Mouse (Mus musculus): ENCODE results near the gene Mrps14. TPM values are rescaled to one million over a fixed set of nuclear protein-coding genes. Genes with fewer than 3 reads are reported as not detected.

Mrps14 gene
- total and polyA plus RNA-seq, 3 experiments, result 1.3 to 240 (median 57.9) TPM

GRCm38 (mm10) chr1:160205486-160205885, 10.5 kb downstream of the Mrps14 start:
- DNase-seq (ENCODE audit: low spot score), result no peak
- Histone ChIP-seq H3K4me3 (ENCODE audit: low read depth, low read length) (no peak overlapping the region), H3K36me3 (replicated peaks) (peaks cover 76% of the 10 kb centered on the region), H3K4me1 (ENCODE audit: insufficient read depth, low read depth, low read length) (peaks cover 35% of the 10 kb centered on the region), H3K9me3 (replicated peaks) (no peaks in the 10 kb centered on the region), H3K27me3 (ENCODE audit: insufficient read depth, low read length) (no peaks in the 10 kb centered on the region)
- TF ChIP-seq POLR2AphosphoS5 (IDR thresholded peaks at IDR 0.05; ENCODE audit: insufficient replicate concordance, low read depth, low read length) (no peak), TAL1 (conservative IDR thresholded peaks at IDR 0.05; ENCODE audit: low read depth, low read length) (no peak), GATA2 (IDR thresholded peaks at IDR 0.05; ENCODE audit: borderline replicate concordance, low read depth, low read length) (no peak), CTCF (IDR thresholded peaks at IDR 0.05; ENCODE audit: low read depth, low read length) (no peak), GATA1 (IDR thresholded peaks at IDR 0.05; ENCODE audit: borderline replicate concordance, low read length) (no peak)
- no peak for ATAC-seq (ENCODE audit: extremely low read depth, insufficient number of reproducible peaks, low FRiP score, poor library complexity, severe bottlenecking)

GRCm38 (mm10) chr1:160209844-160210243, 14.8 kb downstream of the Mrps14 start:
- Histone ChIP-seq H3K4me3 (ENCODE audit: low read depth, low read length) (peak overlapping the region; percentile 36; the same call in 1 of the 2 replicates), H3K36me3 (replicated peaks) (peaks cover 46% of the 10 kb centered on the region), H3K9me3 (replicated peaks) (no peaks in the 10 kb centered on the region), H3K4me1 (ENCODE audit: insufficient read depth, low read depth, low read length) (peaks cover 44% of the 10 kb centered on the region), H3K27me3 (ENCODE audit: insufficient read depth, low read length) (no peaks in the 10 kb centered on the region)
- ATAC-seq (ENCODE audit: extremely low read depth, insufficient number of reproducible peaks, low FRiP score, poor library complexity, severe bottlenecking) (no peak), DNase-seq (ENCODE audit: low spot score) (no peak)
- TF ChIP-seq GATA2 (IDR thresholded peaks at IDR 0.05; ENCODE audit: borderline replicate concordance, low read depth, low read length), result no peak

GRCm38 (mm10) chr1:160210566-160210965, 15.6 kb downstream of the Mrps14 start:
- no peaks in the 10 kb centered on the region for H3K9me3 ChIP-seq (replicated peaks)
- ATAC-seq (ENCODE audit: extremely low read depth, insufficient number of reproducible peaks, low FRiP score, poor library complexity, severe bottlenecking) (no peak), DNase-seq (ENCODE audit: low spot score) (no peak)
- peak overlapping the region; percentile 95 for H3K4me3 ChIP-seq (ENCODE audit: low read depth, low read length)
- peaks cover 39% of the 10 kb centered on the region for H3K36me3 ChIP-seq (replicated peaks)
- peaks cover 40% of the 10 kb centered on the region for H3K4me1 ChIP-seq (ENCODE audit: insufficient read depth, low read depth, low read length)
- no peaks in the 10 kb centered on the region for H3K27me3 ChIP-seq (ENCODE audit: insufficient read depth, low read length)
- TF ChIP-seq GATA2 (IDR thresholded peaks at IDR 0.05; ENCODE audit: borderline replicate concordance, low read depth, low read length), result no peak
- TF ChIP-seq POLR2AphosphoS5 (IDR thresholded peaks at IDR 0.05; ENCODE audit: insufficient replicate concordance, low read depth, low read length), result no peak
- no peak for TF ChIP-seq TAL1 (conservative IDR thresholded peaks at IDR 0.05; ENCODE audit: low read depth, low read length)
- TF ChIP-seq GATA1 (IDR thresholded peaks at IDR 0.05; ENCODE audit: borderline replicate concordance, low read length), result no peak
- no peak for TF ChIP-seq CTCF (IDR thresholded peaks at IDR 0.05; ENCODE audit: low read depth, low read length)

- Histone ChIP-seq H3K4me1 (ENCODE audit: insufficient read depth, low read depth, low read length) (peaks cover 33% of the 10 kb centered on the region), H3K27me3 (ENCODE audit: insufficient read depth, low read length) (no peaks in the 10 kb centered on the region), H3K36me3 (replicated peaks) (peaks cover 28% of the 10 kb centered on the region), H3K4me3 (ENCODE audit: low read depth, low read length) (peak overlapping the region; percentile 95), H3K9me3 (replicated peaks) (no peaks in the 10 kb centered on the region)
- TF ChIP-seq POLR2AphosphoS5 (IDR thresholded peaks at IDR 0.05; ENCODE audit: insufficient replicate concordance, low read depth, low read length), result no peak
- DNase-seq (ENCODE audit: low spot score), result no peak
- no peak for ATAC-seq (ENCODE audit: extremely low read depth, insufficient number of reproducible peaks, low FRiP score, poor library complexity, severe bottlenecking)
Observed at GRCm38 (mm10) chr1:160211597-160212122, 16.6 kb downstream of the Mrps14 start.

GRCm38 (mm10) chr1:160212123-160212691, 17.2 kb downstream of the Mrps14 start:
- Histone ChIP-seq H3K4me1 (ENCODE audit: insufficient read depth, low read depth, low read length) (peaks cover 32% of the 10 kb centered on the region), H3K9me3 (replicated peaks) (no peaks in the 10 kb centered on the region), H3K4me3 (ENCODE audit: low read depth, low read length) (peak overlapping the region; percentile 95), H3K36me3 (replicated peaks) (peaks cover 23% of the 10 kb centered on the region), H3K27me3 (ENCODE audit: insufficient read depth, low read length) (no peaks in the 10 kb centered on the region)
- ATAC-seq (ENCODE audit: extremely low read depth, insufficient number of reproducible peaks, low FRiP score, poor library complexity, severe bottlenecking) (no peak), DNase-seq (ENCODE audit: low spot score) (no peak)
- TF ChIP-seq GATA2 (IDR thresholded peaks at IDR 0.05; ENCODE audit: borderline replicate concordance, low read depth, low read length), result no peak
- no peak for TF ChIP-seq GATA1 (IDR thresholded peaks at IDR 0.05; ENCODE audit: borderline replicate concordance, low read length)
- no peak for TF ChIP-seq TAL1 (conservative IDR thresholded peaks at IDR 0.05; ENCODE audit: low read depth, low read length)
- TF ChIP-seq CTCF (IDR thresholded peaks at IDR 0.05; ENCODE audit: low read depth, low read length), result no peak
- no peak for TF ChIP-seq POLR2AphosphoS5 (IDR thresholded peaks at IDR 0.05; ENCODE audit: insufficient replicate concordance, low read depth, low read length)

- peaks cover 26% of the 10 kb centered on the region for H3K4me1 ChIP-seq (ENCODE audit: insufficient read depth, low read depth, low read length)
- no peaks in the 10 kb centered on the region for H3K27me3 ChIP-seq (ENCODE audit: insufficient read depth, low read length)
- peak within 1 kb of the TSS; percentile 95 for H3K4me3 ChIP-seq (ENCODE audit: low read depth, low read length)
- H3K36me3 ChIP-seq (replicated peaks), result peaks cover 15% of the 10 kb centered on the region
- H3K9me3 ChIP-seq (replicated peaks), result no peaks in the 10 kb centered on the region
- ATAC-seq (ENCODE audit: extremely low read depth, insufficient number of reproducible peaks, low FRiP score, poor library complexity, severe bottlenecking) (peak; percentile 89), DNase-seq (ENCODE audit: low spot score) (peak; percentile 66)
- TF ChIP-seq POLR2AphosphoS5 (IDR thresholded peaks at IDR 0.05; ENCODE audit: insufficient replicate concordance, low read depth, low read length), result no peak
- no peak for TF ChIP-seq GATA1 (IDR thresholded peaks at IDR 0.05; ENCODE audit: borderline replicate concordance, low read length)
- no peak for TF ChIP-seq GATA2 (IDR thresholded peaks at IDR 0.05; ENCODE audit: borderline replicate concordance, low read depth, low read length)
- TF ChIP-seq TAL1 (conservative IDR thresholded peaks at IDR 0.05; ENCODE audit: low read depth, low read length), result no peak
- TF ChIP-seq CTCF (IDR thresholded peaks at IDR 0.05; ENCODE audit: low read depth, low read length), result peak; percentile 34; the same call in 1 of the 2 replicates
Observed at GRCm38 (mm10) chr1:160212703-160213669, 18.0 kb downstream of the Mrps14 start, which contains the start of gene Cacybp. TSS of gene Cacybp (minus strand) at chr1:160212875.

All from G1E (cell line).